8 mouse cellular contexts compared by ENCODE assay signal in the genomic region with DNA sequence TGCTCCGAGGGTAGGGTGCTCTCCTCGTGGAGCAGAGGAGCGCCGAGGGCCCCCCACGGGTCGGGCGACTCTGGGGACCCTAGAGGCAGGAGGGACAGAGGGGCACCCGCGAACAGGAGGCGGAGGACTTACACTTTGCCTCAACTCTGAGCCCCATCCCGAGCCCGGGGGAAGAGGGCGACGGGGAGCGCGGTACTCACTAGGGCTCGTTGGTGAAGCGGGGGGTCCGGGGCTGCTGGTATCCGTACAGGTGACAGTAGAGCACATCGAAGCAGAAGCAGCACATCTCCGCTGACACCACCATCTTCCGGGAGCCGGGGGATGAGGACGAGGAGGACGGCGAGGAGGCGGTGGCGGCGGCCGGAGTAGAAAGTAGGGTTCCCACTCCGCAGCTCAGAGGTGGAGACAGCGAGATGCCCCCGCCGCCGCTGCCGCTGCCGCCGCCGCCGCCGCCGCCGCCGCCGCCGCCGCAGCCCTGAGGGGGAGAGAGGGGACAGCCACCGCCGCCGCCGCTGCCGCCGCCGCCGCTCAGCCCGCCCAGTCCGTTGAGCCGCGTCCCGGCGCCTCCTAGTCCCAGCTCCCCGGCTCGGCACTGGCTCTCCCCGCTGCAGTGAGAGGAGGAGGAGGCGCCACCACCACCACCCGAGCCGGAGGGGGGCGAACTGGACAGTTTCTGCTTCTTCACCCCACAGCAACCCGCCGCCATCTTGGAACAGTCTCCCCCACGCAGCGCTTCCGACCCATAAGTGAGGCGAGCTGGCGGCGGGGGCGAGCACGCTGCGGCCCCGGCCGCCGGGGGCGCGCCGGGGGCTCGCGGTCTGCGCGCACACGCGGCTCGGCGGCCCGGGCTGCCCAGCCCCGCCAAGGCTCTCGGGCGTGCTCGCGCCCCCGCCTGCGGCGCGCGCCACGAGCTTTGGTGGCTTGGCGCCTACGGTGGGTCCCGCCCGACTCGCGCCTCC. TPM values are rescaled to one million over a fixed set of nuclear protein-coding genes. Genes with fewer than 3 reads are reported as not detected.
DNase-seq lines count a peak whose midpoint lies in the region; ATAC-seq and TF ChIP-seq lines count a peak whose summit lies in the region.

A gene (minus strand): TSS at position 721 of the 959 bp plus-strand sequence.

- H3K27me3 ChIP-seq in cerebellum, adult 2 months (ENCODE audit: control insufficient read depth, insufficient read depth, low read length), result no peaks in the 10 kb centered on the region
- H3K27me3 ChIP-seq in forebrain, postnatal 0 days (ENCODE audit: insufficient read depth, low read length), result no peaks in the 10 kb centered on the region
- H3K27me3 ChIP-seq in lung, postnatal 0 days (replicated peaks; ENCODE audit: insufficient read depth, low read length), result no peaks in the 10 kb centered on the region

- peak within 1 kb of the TSS; percentile 52 for H3K4me2 ChIP-seq in forebrain, postnatal 0 days (ENCODE audit: low read depth)
- peak within 1 kb of the TSS; percentile 70 for H3K4me2 ChIP-seq in lung, postnatal 0 days (replicated peaks; ENCODE audit: low read depth, low read length)

- no peaks in the 10 kb centered on the region for H3K36me3 ChIP-seq in forebrain, postnatal 0 days (ENCODE audit: insufficient read depth)
- H3K36me3 ChIP-seq in lung, postnatal 0 days (ENCODE audit: insufficient read depth, low read length), result no peaks in the 10 kb centered on the region

- no peak for TF ChIP-seq EP300 in lung, postnatal 0 days (IDR thresholded peaks at IDR 0.05)

- DNase-seq in MN1 (ENCODE audit: low spot score), result peak; percentile 76
- peak; percentile 78 to 79 for DNase-seq in cerebellum, adult 2 months
- peak; percentile 83 for DNase-seq in forebrain, postnatal 0 days
- peak; percentile 79 for DNase-seq in heart, postnatal 4 days
- peak; percentile 59 to 71 for DNase-seq in layer of hippocampus, postnatal 10 days (ENCODE audit: low spot score in 2 of 2)
- peak; percentile 83 for DNase-seq in lung, postnatal 0 days (ENCODE audit: low spot score)
- DNase-seq in ovary, postnatal 14 days (ENCODE audit: low spot score), result peak; percentile 48
- DNase-seq in thymus, postnatal 14 days, result peak; percentile 79

- no peak for TF ChIP-seq CTCF in cerebellum, adult 2 months (IDR thresholded peaks at IDR 0.05; ENCODE audit: borderline replicate concordance, insufficient read depth, low read depth, low read length)
- TF ChIP-seq CTCF in forebrain, postnatal 0 days (IDR thresholded peaks at IDR 0.05; ENCODE audit: low read depth), result no peak
- no peak for TF ChIP-seq CTCF in lung, postnatal 0 days (IDR thresholded peaks at IDR 0.05)

- H3K27ac ChIP-seq in cerebellum, adult 2 months (ENCODE audit: insufficient read depth, low read length), result peak within 1 kb of the TSS; percentile 97
- peak within 1 kb of the TSS; percentile 89 for H3K27ac ChIP-seq in forebrain, postnatal 0 days (ENCODE audit: low read depth, low read length)
- H3K27ac ChIP-seq in lung, postnatal 0 days (ENCODE audit: low read length), result peak within 1 kb of the TSS; percentile 77

- H3K9ac ChIP-seq in forebrain, postnatal 0 days, result peak within 1 kb of the TSS; percentile 69
- peak within 1 kb of the TSS; percentile 56 for H3K9ac ChIP-seq in lung, postnatal 0 days (replicated peaks; ENCODE audit: low read depth)

- H3K9me3 ChIP-seq in forebrain, postnatal 0 days (ENCODE audit: low read length), result no peaks in the 10 kb centered on the region
- no peaks in the 10 kb centered on the region for H3K9me3 ChIP-seq in lung, postnatal 0 days (ENCODE audit: low read length)

- H3K4me3 ChIP-seq in cerebellum, adult 2 months (replicated peaks; ENCODE audit: insufficient read depth, low read depth, low read length), result peak within 1 kb of the TSS; percentile 82
- H3K4me3 ChIP-seq in forebrain, postnatal 0 days (ENCODE audit: low read depth, low read length), result peak within 1 kb of the TSS; percentile 52
- peak within 1 kb of the TSS; percentile 63 for H3K4me3 ChIP-seq in lung, postnatal 0 days (ENCODE audit: low read depth, low read length)

- TF ChIP-seq POLR2A in cerebellum, adult 2 months (IDR thresholded peaks at IDR 0.05; ENCODE audit: borderline replicate concordance, insufficient read depth, low read length), result peak; percentile 51; the same call in 1 of the 2 replicates

- H3K4me1 ChIP-seq in cerebellum, adult 2 months (ENCODE audit: control insufficient read depth, insufficient read depth, low read length), result no peaks in the 10 kb centered on the region
- H3K4me1 ChIP-seq in forebrain, postnatal 0 days (ENCODE audit: insufficient read depth), result no peaks in the 10 kb centered on the region
- no peaks in the 10 kb centered on the region for H3K4me1 ChIP-seq in lung, postnatal 0 days (ENCODE audit: insufficient read depth, low read depth, low read length)

- ATAC-seq in forebrain, postnatal 0 days, result peak; percentile 94
- peak; percentile 97 for ATAC-seq in lung, postnatal 0 days

- 13% methylated on average over 66 of the region's 112 CpGs for WGBS in cerebellum, adult 2 months
- WGBS in forebrain, postnatal 0 days, result 27% methylated on average over 84 of the region's 112 CpGs
- 14% methylated on average over 36 of the region's 112 CpGs for WGBS in lung, postnatal 0 days

RNA-seq across cellular contexts. Expression of the gene that starts here (rescaled TPM):
- 1.6 TPM in 2 replicates for polyA plus RNA-seq in cerebellum, adult 2 months (2012; rRNA removed)
- 2.5 and 3.6 TPM in 2 replicates for total RNA-seq in forebrain, postnatal 0 days (2014; rRNA removed)
- polyA plus RNA-seq in forebrain, postnatal 0 days (2015; fragmentation: Nextera tagmentation; extraction: Ambion mirVana), result 1.3 and 2.3 TPM in 2 replicates
- total RNA-seq in heart, postnatal 4 days (2021), result 10 to 100 TPM; 42.7 to 43.2 TPM
- 1 to 10 TPM; 3.3 to 3.7 TPM for total RNA-seq in layer of hippocampus, postnatal 10 days (2021)
- polyA plus RNA-seq in lung, postnatal 0 days (2015; fragmentation: Nextera tagmentation; extraction: Ambion mirVana), result 4.8 and 5.7 TPM in 2 replicates

Comparison
In these comparisons a context has a peak if more than half of its experiments do, and no peak if none do; other contexts are left out.
1. Peak in every context shown above with its lines: DNase-seq, ATAC-seq, H3K4me3 ChIP-seq and H3K27ac ChIP-seq.